ENCODE assay signal across 10 mouse cellular contexts in the genomic region with DNA sequence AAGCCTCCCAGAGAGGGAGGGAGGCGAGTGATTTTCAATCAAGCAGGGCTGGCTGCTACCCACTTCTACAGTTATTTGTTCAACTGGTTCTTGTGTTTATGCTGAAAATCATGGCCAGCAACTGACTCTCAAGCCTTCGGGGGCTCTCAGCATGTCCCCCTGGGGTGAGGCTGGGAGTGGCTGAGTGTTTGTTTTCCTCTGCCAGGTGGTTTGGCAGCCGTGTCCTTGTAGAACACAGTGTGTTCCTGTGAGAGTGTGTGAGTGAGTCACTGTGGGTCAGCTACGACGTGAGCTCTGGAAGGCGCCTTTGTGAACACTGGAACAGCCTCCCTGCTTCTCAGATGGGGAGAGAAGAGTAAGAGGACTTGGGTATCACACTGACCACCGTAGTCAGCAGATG. TPM values are rescaled to one million over a fixed set of nuclear protein-coding genes. Genes with fewer than 3 reads are reported as not detected.
A peak's percentile ranks its signal among the peaks of the same experiment; 100 is the strongest.
DNase-seq lines count a peak whose midpoint lies in the region; ATAC-seq lines count a peak whose summit lies in the region.
"Had no signal": no experiment of that assay in that cellular context is flagged by ENCODE, and none has a peak within 500 bp of the region (broad histone marks: within the 10 kb centered on the region; RNA-seq: fewer than 3 reads in every experiment).

No protein-coding gene starts in this region.

- H3K27me3 ChIP-seq in heart, embryonic 12.5 days (replicated peaks) = 0 out of 2 replicates have a peak, but pooled peaks cover 7% of the 10 kb centered on the region
- H3K27me3 ChIP-seq in hindbrain, embryonic 16.5 days (replicated peaks; ENCODE audit: control insufficient read depth, insufficient read depth, low read length) = no peaks in the 10 kb centered on the region

- no peak overlapping the region for H3K27ac ChIP-seq in heart, embryonic 12.5 days (ENCODE audit: poor library complexity, severe bottlenecking)
- H3K27ac ChIP-seq in hindbrain, embryonic 16.5 days (ENCODE audit: low read depth, low read length) = no peak overlapping the region

- no peaks in the 10 kb centered on the region for H3K36me3 ChIP-seq in heart, embryonic 12.5 days
- H3K36me3 ChIP-seq in hindbrain, embryonic 16.5 days (ENCODE audit: control insufficient read depth, insufficient read depth, low read length) = no peaks in the 10 kb centered on the region

- ATAC-seq in heart, embryonic 12.5 days (ENCODE audit: insufficient number of reproducible peaks, low FRiP score) = no peak
- ATAC-seq in frontal cortex, adult (ENCODE audit: low TSS enrichment) = no peak
- no peak for ATAC-seq in hindbrain, embryonic 16.5 days
- ATAC-seq: liver, postnatal 0 days had no signal

- no peak overlapping the region for H3K4me3 ChIP-seq in heart, embryonic 12.5 days
- no peak overlapping the region for H3K4me3 ChIP-seq in hindbrain, embryonic 16.5 days (ENCODE audit: low read length)

- peaks cover 8% of the 10 kb centered on the region for H3K4me1 ChIP-seq in heart, embryonic 12.5 days (replicated peaks)
- H3K4me1 ChIP-seq in hindbrain, embryonic 16.5 days (ENCODE audit: control insufficient read depth, insufficient read depth, low read depth, low read length) = no peaks in the 10 kb centered on the region

- no peak overlapping the region for H3K9ac ChIP-seq in heart, embryonic 12.5 days
- H3K9ac ChIP-seq in hindbrain, embryonic 16.5 days (ENCODE audit: low read depth, low read length) = no peak overlapping the region
- H3K9ac ChIP-seq: liver, postnatal 0 days had no signal

- no peak overlapping the region for H3K4me2 ChIP-seq in heart, embryonic 12.5 days
- no peak overlapping the region for H3K4me2 ChIP-seq in hindbrain, embryonic 16.5 days (ENCODE audit: low read length)

- WGBS in heart, embryonic 12.5 days = 63% methylated on average over 7 of the region's 7 CpGs
- WGBS in hindbrain, embryonic 16.5 days = 70% methylated on average over 7 of the region's 7 CpGs

- H3K9me3 ChIP-seq in heart, embryonic 12.5 days (replicated peaks) = no peaks in the 10 kb centered on the region
- no peaks in the 10 kb centered on the region for H3K9me3 ChIP-seq in hindbrain, embryonic 16.5 days (ENCODE audit: control insufficient read depth, low read length)

- DNase-seq in heart, adult 18-20 months = peak; percentile 80 to 87
- DNase-seq in adipocyte (ENCODE audit: low spot score) = peak; percentile 30
- peak; percentile 82 for DNase-seq in heart, adult 8-10 months (ENCODE audit: low spot score)
- peak; percentile 79 for DNase-seq in lung, postnatal 10 days
- DNase-seq in right cerebral cortex, adult 2 months (ENCODE audit: low spot score in 2 of 2) = no peak
- DNase-seq: liver, postnatal 0 days had no signal

RNA-seq across cellular contexts. Expression of a gene that starts 35.1 kb away (rescaled TPM):
- total RNA-seq in heart, adult 18-20 months (2021) = not detected
- polyA plus RNA-seq in heart, embryonic 12.5 days (2016; fragmentation: Nextera tagmentation; extraction: Ambion mirVana) = not detected in 2 replicates
- not detected for total RNA-seq in heart, adult 8-10 months (2022)
- not detected in 2 replicates for polyA plus RNA-seq in hindbrain, embryonic 16.5 days (2015; fragmentation: Nextera tagmentation; extraction: Ambion mirVana)
- polyA plus RNA-seq: liver, postnatal 0 days; neural tube, embryonic 14.5 days had no signal

Comparison
In these comparisons a context has a peak if more than half of its experiments do, and no peak if none do; other contexts are left out.
1. DNase-seq: peak in heart, adult 18-20 months (2 of 2), adipocyte (single experiment), heart, adult 8-10 months (single experiment) and lung, postnatal 10 days (single experiment); none in right cerebral cortex, adult 2 months (0 of 2).